Mouse (Mus musculus) forebrain, embryonic 11.5 days (tissue): ENCODE measurements around the gene Uimc1. TPM values are rescaled to one million over a fixed set of nuclear protein-coding genes. Genes with fewer than 3 reads are reported as not detected.

Experiments used
- ATAC-seq: fragments of 200-750 bp; cut with Nextera tagmentation; replicated peaks from 2 replicates; pipeline ENCODE4 v1.8.0; 2017; ENCODE audit warnings: moderate TSS enrichment; ENCODE audit not compliant: low FRiP score
- DNase-seq: peaks from one replicate; pipeline ENCODE4 v3.0.0-alpha.2; 2017; ENCODE audit warnings: low spot score
- H3K27ac ChIP-seq: fragments of 300-500 bp; sonication (generic); 2 replicates; pipeline ENCODE4 v1.5.1; 2014; ENCODE audit warnings: low read depth, low read length
- H3K27me3 ChIP-seq: fragments of 300-500 bp; sonication (generic); 2 replicates; pipeline ENCODE4 v1.6.1; 2014; ENCODE audit warnings: mild to moderate bottlenecking, low read length, mixed read lengths; ENCODE audit not compliant: control insufficient read depth, insufficient read depth
- H3K36me3 ChIP-seq: fragments of 300-500 bp; sonication (generic); 2 replicates; pipeline ENCODE4 v1.6.1; 2014; ENCODE audit warnings: mild to moderate bottlenecking, low read length, moderate library complexity, mixed read lengths; ENCODE audit not compliant: control insufficient read depth, insufficient read depth
- H3K4me1 ChIP-seq: fragments of 300-500 bp; sonication (generic); replicated peaks from 2 replicates; pipeline ENCODE4 v1.6.1; 2014; ENCODE audit warnings: low read length, mixed read lengths; ENCODE audit not compliant: control insufficient read depth, insufficient read depth
- H3K4me2 ChIP-seq: fragments of 300-500 bp; sonication (generic); 2 replicates; pipeline ENCODE4 v1.6.1; 2014; ENCODE audit warnings: low read depth, mild to moderate bottlenecking, low read length, moderate library complexity, mixed read lengths; ENCODE audit not compliant: severe bottlenecking
- H3K4me3 ChIP-seq: fragments of 300-500 bp; sonication (generic); 2 replicates; pipeline ENCODE4 v1.5.1; 2014; ENCODE audit warnings: low read depth, low read length
- H3K9ac ChIP-seq: fragments of 300-500 bp; sonication (generic); 2 replicates; pipeline ENCODE4 v1.6.1; 2014; ENCODE audit warnings: low read length
- H3K9me3 ChIP-seq: fragments of 300-500 bp; sonication (generic); 2 replicates; pipeline ENCODE4 v1.6.1; 2016; ENCODE audit warnings: low read length, mixed read lengths; ENCODE audit not compliant: control insufficient read depth
- WGBS: fragments of 180-500 bp; shearing (Covaris S2); extraction: QIAGEN DNeasy Blood & Tissue Kit; methylation state at CpG from one replicate; pipeline ENCODE4 v1.1.7; 2014; 5-methylcytosine and 5-hydroxymethylcytosine counted together
- polyA plus RNA-seq: library from polyadenylated mRNA; unstranded; fragments of >200 nt; fragmentation: Nextera tagmentation; extraction: Ambion mirVana; gene quantifications from 2 replicates; pipeline ENCODE4 v1.2.1, GENCODE M21; 2014

Uimc1 gene
- polyA plus RNA-seq, 1 experiment from 2014 or later: 26.7 TPM

DNA sequence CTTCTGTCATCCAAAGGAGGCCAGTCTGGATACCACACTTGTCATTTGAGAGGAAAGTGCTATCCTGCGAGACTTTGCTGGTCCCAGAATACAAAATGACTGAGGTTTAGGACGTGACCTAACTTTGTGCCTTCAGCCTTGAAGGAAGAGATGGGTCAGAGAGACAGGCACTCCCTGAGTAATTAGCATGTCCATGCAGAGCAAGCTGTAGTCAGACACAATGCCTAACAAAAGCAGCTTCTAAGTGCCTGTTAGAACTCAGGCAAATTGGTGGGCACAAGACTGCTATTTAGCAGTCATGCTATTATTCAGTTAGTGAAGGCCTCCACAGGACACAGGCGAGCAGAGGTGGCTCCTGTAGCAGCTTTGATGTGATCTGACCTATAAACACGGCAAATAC lies 77.8 kb downstream of the Uimc1 start:
- Histone ChIP-seq H3K4me1 (0 out of 2 replicates have a peak, but pooled peaks cover 2% of the 10 kb centered on the region), H3K27ac (no peak overlapping the region), H3K9me3 (no peaks in the 10 kb centered on the region), H3K27me3 (no peaks in the 10 kb centered on the region), H3K36me3 (no peaks in the 10 kb centered on the region), H3K4me2 (no peak overlapping the region), H3K4me3 (no peak overlapping the region), H3K9ac (no peak overlapping the region)
- no peak for ATAC-seq
- no peak for DNase-seq
- 45% methylated on average over 4 of the region's 4 CpGs for WGBS

GRCm38 (mm10) chr13:55021194-55021779 lies 78.8 kb downstream of the Uimc1 start, which contains the start of gene Hk3:
TSS of gene Hk3 (minus strand) at chr13:55021385.
- no peak for DNase-seq
- Histone ChIP-seq H3K27me3 (no peaks in the 10 kb centered on the region), H3K9ac (no peak within 1 kb of the TSS), H3K4me3 (no peak within 1 kb of the TSS), H3K36me3 (no peaks in the 10 kb centered on the region), H3K4me2 (no peak within 1 kb of the TSS), H3K4me1 (0 out of 2 replicates have a peak, but pooled peaks cover 2% of the 10 kb centered on the region), H3K9me3 (no peaks in the 10 kb centered on the region), H3K27ac (no peak within 1 kb of the TSS)
- 91% methylated on average over 13 of the region's 13 CpGs for WGBS
- no peak for ATAC-seq

GRCm38 (mm10) chr13:55020051-55020450 lies 80.0 kb downstream of the Uimc1 start:
- Histone ChIP-seq H3K27ac (no peak overlapping the region), H3K27me3 (no peaks in the 10 kb centered on the region), H3K9ac (no peak overlapping the region), H3K9me3 (no peaks in the 10 kb centered on the region), H3K4me2 (no peak overlapping the region), H3K4me3 (no peak overlapping the region), H3K4me1 (0 out of 2 replicates have a peak, but pooled peaks cover 2% of the 10 kb centered on the region), H3K36me3 (no peaks in the 10 kb centered on the region)
- DNase-seq (no peak), ATAC-seq (no peak)
- 96% methylated on average over 4 of the region's 4 CpGs for WGBS

- no peak overlapping the region for H3K4me2 ChIP-seq
- H3K9me3 ChIP-seq: no peaks in the 10 kb centered on the region
- no peak overlapping the region for H3K4me3 ChIP-seq
- ATAC-seq (no peak), DNase-seq (no peak)
- no peak overlapping the region for H3K27ac ChIP-seq
- no peaks in the 10 kb centered on the region for H3K27me3 ChIP-seq
- H3K9ac ChIP-seq: no peak overlapping the region
- 69% methylated on average over 3 of the region's 3 CpGs for WGBS
- no peaks in the 10 kb centered on the region for H3K36me3 ChIP-seq
- H3K4me1 ChIP-seq: peaks cover 3% of the 10 kb centered on the region; the same call in 1 of the 2 replicates
These were observed 80.9 kb downstream of the Uimc1 start for GRCm38 (mm10) chr13:55019181-55019580.

GRCm38 (mm10) chr13:55018700-55019099 lies 81.4 kb downstream of the Uimc1 start:
- H3K4me2 ChIP-seq: no peak overlapping the region
- no peak overlapping the region for H3K4me3 ChIP-seq
- H3K9ac ChIP-seq: no peak overlapping the region
- H3K27me3 ChIP-seq: no peaks in the 10 kb centered on the region
- H3K36me3 ChIP-seq: no peaks in the 10 kb centered on the region
- DNase-seq (no peak), ATAC-seq (no peak)
- H3K9me3 ChIP-seq: no peaks in the 10 kb centered on the region
- H3K4me1 ChIP-seq: peaks cover 7% of the 10 kb centered on the region; the same call in 1 of the 2 replicates
- no peak overlapping the region for H3K27ac ChIP-seq
- WGBS: 88% methylated on average over 9 of the region's 9 CpGs

DNA sequence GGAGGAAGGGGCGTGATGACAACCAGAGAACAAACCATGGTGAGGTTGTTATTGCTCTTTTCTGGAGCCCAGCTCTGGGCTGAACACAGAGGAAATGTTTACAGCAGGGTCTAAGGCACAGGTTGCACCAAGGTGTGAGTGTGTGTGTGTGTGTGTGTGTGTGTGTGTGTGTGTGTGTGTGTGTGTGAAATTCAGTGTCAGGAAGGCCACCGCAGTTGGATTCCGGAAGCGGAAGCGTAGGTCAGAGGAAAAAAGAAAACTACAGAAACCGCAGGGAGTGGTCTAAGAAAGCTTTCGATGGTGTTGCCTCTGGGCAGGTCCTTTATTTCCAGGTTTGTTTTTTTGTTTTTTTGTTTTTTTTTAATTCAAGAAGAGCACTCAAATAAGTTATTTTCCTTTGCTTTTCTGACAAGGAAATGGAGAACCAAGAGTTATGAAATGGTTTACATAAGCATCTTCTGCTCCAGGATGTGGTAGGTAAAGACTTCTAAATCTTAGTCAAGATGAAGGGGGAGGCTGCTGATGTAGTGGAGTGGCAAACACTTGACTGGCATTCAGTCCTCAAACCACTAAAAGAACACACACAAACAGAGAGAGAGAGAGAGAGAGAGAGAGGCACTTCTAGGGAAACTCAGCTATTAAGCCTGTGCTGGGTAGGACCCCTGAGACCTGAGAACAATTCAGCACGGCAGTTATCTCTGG lies 82.1 kb downstream of the Uimc1 start:
- Histone ChIP-seq H3K9me3 (no peaks in the 10 kb centered on the region), H3K27me3 (no peaks in the 10 kb centered on the region), H3K4me2 (no peak overlapping the region), H3K9ac (no peak overlapping the region), H3K4me3 (no peak overlapping the region), H3K27ac (no peak overlapping the region), H3K4me1 (peaks cover 7% of the 10 kb centered on the region; the same call in 1 of the 2 replicates), H3K36me3 (no peaks in the 10 kb centered on the region)
- WGBS: 84% methylated on average over 8 of the region's 8 CpGs
- DNase-seq: no peak
- ATAC-seq: no peak

DNA sequence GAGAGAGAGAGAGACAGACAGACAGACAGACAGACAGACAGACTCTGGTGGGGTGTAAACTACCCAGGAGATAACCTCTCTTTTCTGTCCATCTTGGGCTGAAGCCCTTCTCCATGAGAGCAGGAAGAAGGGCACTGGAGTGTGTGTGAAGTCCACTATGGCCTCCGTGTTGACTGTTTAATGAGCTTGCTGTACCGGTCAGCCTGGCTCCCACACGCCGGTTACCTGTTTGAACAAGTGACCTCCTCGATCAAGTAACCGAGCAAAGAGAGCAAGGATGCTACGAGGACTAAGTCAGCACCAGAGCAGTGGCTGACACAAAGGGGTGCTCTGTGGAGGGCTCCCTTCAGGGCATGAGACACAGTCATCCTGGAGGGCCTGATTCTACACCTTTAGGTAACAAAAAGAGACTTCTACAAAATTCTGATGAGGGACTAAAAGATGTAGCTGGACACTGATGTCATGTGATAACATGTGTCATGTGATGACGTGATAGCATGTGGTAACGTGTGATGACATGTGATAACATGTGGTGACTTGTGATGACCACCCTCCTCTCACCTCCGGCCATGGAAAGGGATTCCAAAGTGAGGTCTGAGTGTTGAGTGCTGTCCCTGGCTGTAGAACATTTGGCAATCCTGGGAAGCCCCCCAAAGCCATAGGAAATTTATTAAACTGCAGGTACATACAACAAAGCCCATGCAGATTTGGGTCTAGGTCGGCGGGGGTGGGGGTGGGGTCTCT lies 82.8 kb downstream of the Uimc1 start:
- 89% methylated on average over 12 of the region's 12 CpGs for WGBS
- H3K4me1 ChIP-seq: peaks cover 6% of the 10 kb centered on the region; the same call in 1 of the 2 replicates
- ATAC-seq (no peak), DNase-seq (no peak)
- H3K27me3 ChIP-seq: 0 out of 2 replicates have a peak, but pooled peaks cover 1% of the 10 kb centered on the region
- H3K4me3 ChIP-seq: no peak overlapping the region
- H3K9ac ChIP-seq: no peak overlapping the region
- H3K36me3 ChIP-seq: no peaks in the 10 kb centered on the region
- no peak overlapping the region for H3K4me2 ChIP-seq
- H3K9me3 ChIP-seq: no peaks in the 10 kb centered on the region
- no peak overlapping the region for H3K27ac ChIP-seq

GRCm38 (mm10) chr13:55014451-55014850 lies 85.6 kb downstream of the Uimc1 start:
- ATAC-seq (no peak), DNase-seq (no peak)
- Histone ChIP-seq H3K27me3 (0 out of 2 replicates have a peak, but pooled peaks cover 3% of the 10 kb centered on the region), H3K27ac (no peak overlapping the region), H3K9me3 (no peaks in the 10 kb centered on the region), H3K4me2 (no peak overlapping the region), H3K4me1 (peaks cover 7% of the 10 kb centered on the region; the same call in 1 of the 2 replicates), H3K36me3 (no peaks in the 10 kb centered on the region), H3K4me3 (no peak overlapping the region), H3K9ac (no peak overlapping the region)
- 60% methylated on average over 9 of the region's 9 CpGs for WGBS
